Mouse (Mus musculus): ENCODE data around the gene Mapk10.

DNA sequence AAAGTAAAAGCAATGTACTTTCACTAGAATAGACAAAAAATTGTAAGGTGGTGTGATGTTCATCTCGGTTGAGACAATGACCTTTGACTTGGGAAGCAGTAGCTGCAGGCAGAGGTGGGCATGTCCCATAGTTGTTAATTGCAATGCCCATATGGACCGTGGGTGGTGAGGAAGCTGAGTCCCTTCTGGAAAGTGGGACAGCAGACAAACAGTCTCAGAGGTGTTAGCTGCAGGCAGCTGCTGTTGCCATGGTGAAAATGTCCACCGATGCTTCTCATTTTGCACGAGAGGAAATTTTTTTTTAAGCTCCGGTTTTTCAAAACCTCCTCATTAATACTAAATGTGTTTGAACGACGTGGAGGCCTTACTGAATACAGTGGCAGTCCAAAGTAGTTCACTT is 36.5 kb downstream of the Mapk10 start:
- TF ChIP-seq CTCF (IDR thresholded peaks at IDR 0.05; ENCODE audit: extremely low read depth, insufficient read length, insufficient replicate concordance, low read depth, low read length) (no peak), POLR2A (IDR thresholded peaks at IDR 0.05; ENCODE audit: low read depth, low read length) (no peak)

All from small intestine, adult 2 months (tissue).